Mouse (Mus musculus): ENCODE measurements around the gene Nudc.

Gene Nudc

GRCm38 (mm10) chr4:133489489-133490245, 56.1 kb downstream of the Nudc start:
- no peak for DNase-seq (ENCODE audit: low spot score)

DNA sequence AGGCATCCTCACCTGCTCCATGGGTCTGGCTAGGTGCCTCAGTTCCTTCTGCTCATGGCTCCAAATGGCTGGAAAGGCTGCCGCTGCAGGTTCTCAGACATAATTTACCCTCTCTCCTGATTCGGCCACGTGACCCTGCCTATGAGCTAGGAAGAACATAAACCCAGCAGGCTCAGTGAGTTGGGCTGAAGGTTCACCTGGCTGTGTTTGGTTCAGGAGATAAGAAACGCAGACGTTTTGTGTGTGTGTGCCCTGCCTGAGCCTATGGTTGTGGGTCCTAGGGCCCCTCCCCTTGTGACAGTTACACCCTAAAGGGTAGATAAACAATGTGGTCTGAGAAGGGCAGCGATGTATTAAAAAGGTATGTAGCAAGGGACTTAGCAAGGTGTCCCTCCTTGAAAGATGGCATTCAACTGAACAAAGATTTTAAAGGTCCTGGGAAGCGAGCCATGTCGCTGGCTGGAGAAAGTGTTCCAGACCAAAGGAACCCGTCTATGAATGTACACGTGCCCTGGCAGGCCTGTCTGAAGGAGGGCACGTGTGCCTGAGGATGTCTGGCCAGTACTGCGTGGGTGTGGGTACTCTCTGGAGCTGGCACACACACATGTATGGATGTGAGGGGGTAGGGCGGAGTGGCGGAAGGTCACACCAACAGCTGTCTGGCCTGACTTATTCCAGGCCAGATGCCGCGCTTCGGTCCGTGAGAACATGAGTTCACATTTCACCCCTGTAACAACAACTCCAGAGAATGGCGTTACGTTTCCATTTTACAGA, 57.0 kb downstream of the Nudc start:
- no peak for DNase-seq (ENCODE audit: low spot score)

DNA sequence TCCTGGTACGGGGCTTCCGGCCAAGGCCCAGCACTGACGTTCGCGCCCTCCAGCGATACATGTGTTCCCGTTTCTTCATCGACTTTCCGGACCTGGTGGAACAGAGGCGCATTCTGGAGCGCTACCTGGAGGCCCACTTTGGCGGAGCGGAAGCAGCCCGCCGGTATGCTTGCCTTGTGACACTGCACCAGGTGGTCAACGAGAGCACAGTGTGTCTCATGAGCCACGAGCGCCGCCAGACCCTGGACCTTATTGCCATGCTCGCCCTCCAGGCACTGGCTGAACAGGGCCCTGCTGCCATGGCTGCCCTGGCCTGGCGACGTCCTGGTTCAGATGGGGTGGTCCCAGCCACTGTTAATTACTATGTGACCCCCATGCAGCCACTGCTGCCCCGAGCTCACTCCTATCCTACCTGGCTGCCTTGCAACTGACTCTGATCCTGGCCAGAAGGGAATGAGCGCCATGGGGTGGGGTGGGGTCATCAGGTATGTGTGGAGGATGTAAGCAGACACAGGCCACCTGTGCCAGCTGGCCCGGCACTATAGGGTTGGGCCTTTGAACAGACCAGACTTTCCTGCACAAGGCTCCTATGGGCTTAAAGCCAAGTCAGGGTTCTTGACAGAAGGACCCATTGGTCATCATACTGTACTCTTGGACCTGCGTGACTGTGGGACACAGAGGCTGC, 59.0 kb downstream of the Nudc start:
- no peak for DNase-seq (ENCODE audit: low spot score)

- no peak for DNase-seq (ENCODE audit: low spot score)
Observed at GRCm38 (mm10) chr4:133485691-133486425, 59.9 kb downstream of the Nudc start.

DNA sequence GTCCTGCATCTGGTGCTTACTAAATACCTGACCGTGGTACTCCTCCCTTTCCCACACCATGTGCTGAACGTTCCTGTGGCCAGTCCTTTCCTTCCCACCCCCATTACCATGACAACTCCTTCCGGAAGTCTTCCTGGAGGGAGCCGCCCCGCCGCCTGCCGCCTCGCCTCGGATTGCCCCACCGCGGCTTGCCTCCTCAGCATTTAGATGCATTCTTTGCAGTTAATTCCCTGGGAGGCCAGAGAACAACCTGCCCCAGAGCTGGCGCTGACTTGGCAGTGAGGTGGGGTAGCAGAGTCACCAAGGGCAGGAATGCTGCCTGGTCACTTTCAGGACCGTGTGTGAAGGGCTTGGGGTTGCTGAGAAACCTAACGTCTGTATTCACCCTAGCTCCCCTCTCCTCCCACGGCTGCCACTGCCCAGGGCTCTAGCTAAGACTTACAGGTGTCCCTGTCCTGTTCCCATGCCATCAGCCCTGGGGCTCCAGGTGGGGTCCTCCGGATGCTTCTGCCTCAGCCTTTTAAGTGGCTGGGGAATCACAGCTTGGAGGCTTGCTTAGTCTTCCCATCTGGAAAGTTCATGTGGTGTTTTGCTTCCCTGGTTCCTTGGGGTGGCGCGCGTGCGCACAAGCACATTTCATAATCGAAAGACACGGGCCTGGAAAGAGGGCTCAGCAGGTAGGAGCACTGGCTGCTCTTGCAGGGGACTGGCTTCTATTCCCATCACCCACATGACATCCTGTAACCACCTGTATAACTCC, 61.4 kb downstream of the Nudc start:
- no peak for DNase-seq (ENCODE audit: low spot score)

All from T-cell, adult 2 months (primary cell).